Mouse (Mus musculus): ENCODE results near the gene Hist1h2ao. TPM values are rescaled to one million over a fixed set of nuclear protein-coding genes. Genes with fewer than 3 reads are reported as not detected.
"Not testable (repeated sequence)": the region's sequence is repeated elsewhere in the genome, so short reads cannot be mapped to it uniquely, and the experiment has no call there.

Gene Hist1h2ao
- polyA plus RNA-seq (2014; fragmentation: Nextera tagmentation; extraction: Ambion mirVana) = not detected in 2 replicates

- H3K9me3 ChIP-seq (ENCODE audit: control insufficient read depth, low read length); H3K4me1 ChIP-seq (ENCODE audit: control insufficient read depth, insufficient read depth, low read length); H3K36me3 ChIP-seq (ENCODE audit: control insufficient read depth, insufficient read depth, low read length); H3K27ac ChIP-seq (ENCODE audit: low read depth, low read length); H3K4me2 ChIP-seq (ENCODE audit: low read depth); H3K27me3 ChIP-seq (ENCODE audit: control insufficient read depth, insufficient read depth, low read length); DNase-seq (ENCODE audit: low spot score); H3K9ac ChIP-seq (ENCODE audit: low read length); H3K4me3 ChIP-seq (ENCODE audit: low read depth, low read length): not testable (repeated sequence)
- WGBS = no CpG with 5 or more reads among the region's 23 CpGs
- peak; percentile 97 for ATAC-seq (ENCODE audit: insufficient read depth, low FRiP score, low TSS enrichment)
Observed at GRCm38 (mm10) chr13:21810073-21810472, at the start of gene Hist1h2ao, which contains the start of gene Hist1h2bq. Gene Hist1h2ao (plus strand): TSS chr13:21810465. Gene Hist1h2bq (minus strand): TSS chr13:21810197.

- ATAC-seq (ENCODE audit: insufficient read depth, low FRiP score, low TSS enrichment) (peak; percentile 80), DNase-seq (ENCODE audit: low spot score) (peak; percentile 83)
- H3K36me3 ChIP-seq (ENCODE audit: control insufficient read depth, insufficient read depth, low read length) = no peaks in the 10 kb centered on the region
- WGBS = 6% methylated on average over 33 of the region's 33 CpGs
- peaks cover 4% of the 10 kb centered on the region; the same call in 1 of the 2 replicates for H3K4me1 ChIP-seq (ENCODE audit: control insufficient read depth, insufficient read depth, low read length)
- H3K9me3 ChIP-seq (ENCODE audit: control insufficient read depth, low read length) = no peaks in the 10 kb centered on the region
- peak overlapping the region; percentile 74 for H3K9ac ChIP-seq (ENCODE audit: low read length)
- H3K27me3 ChIP-seq (ENCODE audit: control insufficient read depth, insufficient read depth, low read length) = no peaks in the 10 kb centered on the region
- peak overlapping the region; percentile 94 for H3K27ac ChIP-seq (ENCODE audit: low read depth, low read length)
- peak overlapping the region; percentile 37 for H3K4me3 ChIP-seq (ENCODE audit: low read depth, low read length)
- peak overlapping the region; percentile 77 for H3K4me2 ChIP-seq (ENCODE audit: low read depth)
Observed at GRCm38 (mm10) chr13:21778814-21779766, 31.2 kb upstream of the Hist1h2ao start.

GRCm38 (mm10) chr13:21779767-21780731 is 30.2 kb upstream of the Hist1h2ao start, which contains the start of gene Hist1h1b:
Gene Hist1h1b (minus strand): TSS chr13:21780625.
- Histone ChIP-seq H3K27me3 (ENCODE audit: control insufficient read depth, insufficient read depth, low read length) (no peaks in the 10 kb centered on the region), H3K4me2 (ENCODE audit: low read depth) (peak within 1 kb of the TSS; percentile 77), H3K36me3 (ENCODE audit: control insufficient read depth, insufficient read depth, low read length) (no peaks in the 10 kb centered on the region), H3K4me3 (ENCODE audit: low read depth, low read length) (peak within 1 kb of the TSS; percentile 37), H3K4me1 (ENCODE audit: control insufficient read depth, insufficient read depth, low read length) (peaks cover 9% of the 10 kb centered on the region; the same call in 1 of the 2 replicates), H3K27ac (ENCODE audit: low read depth, low read length) (peak within 1 kb of the TSS; percentile 94), H3K9me3 (ENCODE audit: control insufficient read depth, low read length) (no peaks in the 10 kb centered on the region), H3K9ac (ENCODE audit: low read length) (peak within 1 kb of the TSS; percentile 74)
- ATAC-seq (ENCODE audit: insufficient read depth, low FRiP score, low TSS enrichment) (peak; percentile 35; the same call in 1 of the 2 replicates), DNase-seq (ENCODE audit: low spot score) (peak; percentile 80)
- under 1% methylated on average over 44 of the region's 44 CpGs for WGBS

GRCm38 (mm10) chr13:21781021-21781555 is 29.2 kb upstream of the Hist1h2ao start:
- H3K9me3 ChIP-seq (ENCODE audit: control insufficient read depth, low read length) = no peaks in the 10 kb centered on the region
- H3K36me3 ChIP-seq (ENCODE audit: control insufficient read depth, insufficient read depth, low read length) = no peaks in the 10 kb centered on the region
- no peak overlapping the region; the same call in 1 of the 2 replicates for H3K9ac ChIP-seq (ENCODE audit: low read length)
- peak overlapping the region; percentile 77 for H3K4me2 ChIP-seq (ENCODE audit: low read depth)
- WGBS = 47% methylated on average over 6 of the region's 6 CpGs
- 0 out of 2 replicates have a peak overlapping the region, but pooled peaks have one; percentile 29 for H3K27ac ChIP-seq (ENCODE audit: low read depth, low read length)
- peak overlapping the region; percentile 37; the same call in 1 of the 2 replicates for H3K4me3 ChIP-seq (ENCODE audit: low read depth, low read length)
- ATAC-seq (ENCODE audit: insufficient read depth, low FRiP score, low TSS enrichment) (no peak), DNase-seq (ENCODE audit: low spot score) (no peak)
- H3K27me3 ChIP-seq (ENCODE audit: control insufficient read depth, insufficient read depth, low read length) = no peaks in the 10 kb centered on the region
- H3K4me1 ChIP-seq (ENCODE audit: control insufficient read depth, insufficient read depth, low read length) = peaks cover 10% of the 10 kb centered on the region; the same call in 1 of the 2 replicates

GRCm38 (mm10) chr13:21781639-21782038 is 28.6 kb upstream of the Hist1h2ao start:
- Histone ChIP-seq H3K27me3 (ENCODE audit: control insufficient read depth, insufficient read depth, low read length) (no peaks in the 10 kb centered on the region), H3K27ac (ENCODE audit: low read depth, low read length) (no peak overlapping the region), H3K9ac (ENCODE audit: low read length) (no peak overlapping the region), H3K4me3 (ENCODE audit: low read depth, low read length) (no peak overlapping the region), H3K4me2 (ENCODE audit: low read depth) (no peak overlapping the region), H3K36me3 (ENCODE audit: control insufficient read depth, insufficient read depth, low read length) (no peaks in the 10 kb centered on the region), H3K4me1 (ENCODE audit: control insufficient read depth, insufficient read depth, low read length) (peaks cover 13% of the 10 kb centered on the region; the same call in 1 of the 2 replicates), H3K9me3 (ENCODE audit: control insufficient read depth, low read length) (no peaks in the 10 kb centered on the region)
- ATAC-seq (ENCODE audit: insufficient read depth, low FRiP score, low TSS enrichment) (no peak), DNase-seq (ENCODE audit: low spot score) (no peak)
- WGBS = 89% methylated on average over 1 of the region's 1 CpGs

- ATAC-seq (ENCODE audit: insufficient read depth, low FRiP score, low TSS enrichment); H3K36me3 ChIP-seq (ENCODE audit: control insufficient read depth, insufficient read depth, low read length); H3K9me3 ChIP-seq (ENCODE audit: control insufficient read depth, low read length); H3K27me3 ChIP-seq (ENCODE audit: control insufficient read depth, insufficient read depth, low read length): not testable (repeated sequence)
- Histone ChIP-seq H3K4me3 (ENCODE audit: low read depth, low read length) (peak overlapping the region; percentile 38), H3K4me1 (ENCODE audit: control insufficient read depth, insufficient read depth, low read length) (peaks cover 13% of the 10 kb centered on the region; the same call in 1 of the 2 replicates), H3K27ac (ENCODE audit: low read depth, low read length) (peak overlapping the region; percentile 83), H3K9ac (ENCODE audit: low read length) (peak overlapping the region; percentile 60), H3K4me2 (ENCODE audit: low read depth) (peak overlapping the region; percentile 66)
- under 1% methylated on average over 14 of the region's 35 CpGs for WGBS
- peak; percentile 53 for DNase-seq (ENCODE audit: low spot score)
Observed at GRCm38 (mm10) chr13:21782361-21783254, 27.7 kb upstream of the Hist1h2ao start.

- H3K9ac ChIP-seq (ENCODE audit: low read length) = peak within 1 kb of the TSS; percentile 60
- 0% methylated on average over 13 of the region's 20 CpGs for WGBS
- ATAC-seq (ENCODE audit: insufficient read depth, low FRiP score, low TSS enrichment) (peak; percentile 60), DNase-seq (ENCODE audit: low spot score) (peak; percentile 68)
- H3K4me1 ChIP-seq (ENCODE audit: control insufficient read depth, insufficient read depth, low read length) = peaks cover 13% of the 10 kb centered on the region; the same call in 1 of the 2 replicates
- no peaks in the 10 kb centered on the region for H3K27me3 ChIP-seq (ENCODE audit: control insufficient read depth, insufficient read depth, low read length)
- H3K4me2 ChIP-seq (ENCODE audit: low read depth) = peak within 1 kb of the TSS; percentile 66
- H3K4me3 ChIP-seq (ENCODE audit: low read depth, low read length) = peak within 1 kb of the TSS; percentile 38
- H3K27ac ChIP-seq (ENCODE audit: low read depth, low read length) = peak within 1 kb of the TSS; percentile 87
- no peaks in the 10 kb centered on the region for H3K9me3 ChIP-seq (ENCODE audit: control insufficient read depth, low read length)
- no peaks in the 10 kb centered on the region for H3K36me3 ChIP-seq (ENCODE audit: control insufficient read depth, insufficient read depth, low read length)
Observed at GRCm38 (mm10) chr13:21783255-21783617, 27.0 kb upstream of the Hist1h2ao start, which contains the start of gene Hist1h3i. Gene Hist1h3i (minus strand): TSS chr13:21783370.

All from neural tube, embryonic 11.5 days (tissue).